Mouse (Mus musculus) cerebral cortex, adult 2 months (tissue): Measurements from ENCODE around the gene Gm19410.

ENCODE experiments used
- WGBS: fragments of 180-500 bp; shearing (Covaris S2); methylation state at CpG from one replicate; pipeline ENCODE4 v1.1.7; 2018; 5-methylcytosine and 5-hydroxymethylcytosine counted together

The Gm19410 gene

DNA sequence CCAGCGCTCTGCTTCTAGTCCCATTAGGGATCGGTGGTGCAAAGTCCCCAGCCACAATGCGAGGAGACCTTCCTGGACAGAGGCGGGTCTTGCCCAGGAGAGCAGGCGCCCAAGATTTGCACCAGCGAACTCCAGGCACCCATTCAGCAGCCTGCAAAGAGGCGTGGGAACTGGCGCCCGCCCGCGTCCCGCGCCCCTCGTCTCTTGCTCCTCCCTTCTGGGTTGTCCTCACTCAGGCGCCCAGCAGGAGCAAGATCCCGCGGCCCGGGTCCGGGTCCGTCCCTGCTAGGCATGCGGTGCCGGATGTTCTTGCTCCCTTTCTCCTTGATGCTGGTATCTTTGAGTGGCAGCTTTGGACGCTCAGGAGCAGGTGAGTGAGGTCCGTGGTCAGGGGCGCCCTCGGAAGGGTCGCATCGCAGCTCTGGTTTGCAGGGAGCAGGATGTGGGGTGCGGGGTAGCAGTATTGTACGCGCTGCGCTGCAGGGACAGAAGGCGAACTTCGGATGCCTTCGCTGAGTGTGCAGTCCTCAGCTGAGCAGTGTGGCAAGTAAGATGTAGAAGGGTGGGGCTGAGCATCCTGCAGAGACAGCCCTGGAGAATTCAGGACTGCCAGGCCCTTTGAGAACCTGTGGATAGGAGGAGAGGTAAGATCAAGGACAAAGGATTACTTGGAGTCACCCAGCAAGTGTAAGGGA lies at the start of gene Gm19410:
TSS of gene Gm19410 (plus strand) at position 292 of the 695 bp plus-strand sequence.
- under 1% methylated on average over 33 of the region's 35 CpGs for WGBS

DNA sequence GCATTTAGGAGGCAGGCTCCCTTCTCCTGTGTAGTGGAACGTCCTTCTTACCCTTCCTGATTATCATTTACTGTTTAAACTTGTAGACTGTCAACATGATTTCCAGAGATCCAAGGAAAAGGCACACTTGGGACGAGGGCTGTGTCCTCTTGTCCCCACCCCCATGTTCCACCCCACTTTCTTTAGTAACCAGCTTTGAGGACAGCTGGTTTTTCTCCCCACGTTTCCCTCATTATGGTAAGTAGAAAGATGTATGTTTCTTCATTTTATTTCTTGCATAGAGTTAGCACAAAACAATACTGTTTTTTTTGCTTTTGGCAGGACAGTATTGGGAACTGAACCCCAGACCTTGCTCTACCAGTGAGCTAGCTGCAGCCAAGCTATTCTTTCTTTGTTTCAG lies 34.8 kb upstream of the Gm19410 start:
- WGBS = 29% methylated on average over 3 of the region's 3 CpGs

DNA sequence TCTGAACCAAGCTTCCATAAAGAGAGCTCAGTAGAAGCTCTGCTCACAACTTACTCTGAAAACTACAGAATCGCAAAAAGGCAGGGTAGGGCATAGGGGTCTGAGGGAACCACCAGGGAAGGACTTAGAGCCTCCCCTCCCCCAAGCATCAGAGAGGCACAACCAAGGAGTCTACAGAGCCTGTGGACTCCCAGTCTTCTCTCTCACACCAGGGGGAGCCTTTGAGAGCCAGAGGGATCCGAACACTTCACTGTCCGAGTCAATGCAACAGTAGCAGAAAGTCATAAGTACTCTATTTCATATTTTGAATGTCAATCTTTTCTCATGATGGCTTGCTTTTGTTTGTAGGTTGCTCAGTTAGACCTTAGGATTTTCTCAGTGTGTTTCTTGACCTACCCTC lies 30.2 kb upstream of the Gm19410 start:
- WGBS = 85% methylated on average over 3 of the region's 3 CpGs

DNA sequence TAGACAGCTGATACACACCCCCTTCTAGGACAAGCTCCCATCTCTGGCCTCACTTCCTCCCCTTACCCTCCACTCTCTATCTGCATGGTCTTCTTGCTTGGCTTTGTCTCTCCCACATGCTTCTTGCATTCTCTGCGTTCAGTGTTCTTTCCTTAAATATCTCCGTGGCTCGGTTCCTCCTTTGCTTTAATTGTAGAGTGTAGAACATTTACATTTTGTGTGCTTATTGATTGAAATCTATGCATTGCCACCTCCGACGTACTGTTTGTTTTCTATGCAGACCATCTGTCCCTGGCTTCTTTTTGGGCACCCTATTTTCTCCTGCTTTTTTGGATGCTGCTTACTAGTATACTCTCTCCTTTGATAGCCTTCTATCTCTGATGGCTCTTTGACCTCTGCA lies 9.4 kb upstream of the Gm19410 start:
- 52% methylated on average over 5 of the region's 5 CpGs for WGBS

DNA sequence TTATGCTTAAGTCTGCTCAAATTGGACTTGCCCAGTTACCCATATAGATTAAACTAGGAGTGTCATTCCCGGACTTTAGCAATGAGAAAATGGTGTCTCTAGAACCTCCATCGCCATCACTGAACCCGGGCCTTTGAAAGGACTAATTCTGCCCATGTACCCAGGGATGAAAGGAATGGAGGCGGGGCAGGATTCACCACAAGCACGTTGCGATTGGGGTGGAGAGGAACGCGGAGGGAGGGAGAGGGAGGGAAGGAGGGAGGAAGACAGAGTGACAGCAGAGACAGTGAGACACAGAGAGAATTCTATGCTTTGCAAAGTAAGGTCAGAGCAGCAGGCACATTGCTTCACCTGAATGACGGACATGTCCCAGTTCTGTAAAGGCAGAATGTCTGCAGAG lies 570 bp upstream of the Gm19410 start:
- 7% methylated on average over 9 of the region's 9 CpGs for WGBS

DNA sequence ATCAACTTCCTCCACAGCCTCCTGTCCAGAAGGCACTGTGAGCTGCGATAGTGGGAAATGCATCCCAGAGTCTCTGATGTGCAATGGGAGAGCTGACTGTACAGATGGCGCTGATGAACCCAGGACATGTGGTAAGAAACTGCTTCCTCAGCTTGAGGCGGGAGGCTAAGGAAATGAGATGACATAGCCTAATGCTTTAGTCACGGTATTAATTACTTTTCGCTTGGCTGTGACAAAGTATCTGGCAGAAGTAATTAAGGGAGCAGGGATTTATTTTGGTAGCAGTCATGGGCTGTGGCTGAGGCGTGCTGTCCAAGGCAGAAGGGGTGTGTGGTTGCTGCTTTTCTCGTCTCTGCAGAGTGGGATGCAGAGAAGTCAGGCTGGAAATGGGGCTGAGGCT lies 7.9 kb downstream of the Gm19410 start:
- WGBS = 20% methylated on average over 7 of the region's 7 CpGs
